Mouse (Mus musculus): ENCODE results near the gene Cers1.

DNA sequence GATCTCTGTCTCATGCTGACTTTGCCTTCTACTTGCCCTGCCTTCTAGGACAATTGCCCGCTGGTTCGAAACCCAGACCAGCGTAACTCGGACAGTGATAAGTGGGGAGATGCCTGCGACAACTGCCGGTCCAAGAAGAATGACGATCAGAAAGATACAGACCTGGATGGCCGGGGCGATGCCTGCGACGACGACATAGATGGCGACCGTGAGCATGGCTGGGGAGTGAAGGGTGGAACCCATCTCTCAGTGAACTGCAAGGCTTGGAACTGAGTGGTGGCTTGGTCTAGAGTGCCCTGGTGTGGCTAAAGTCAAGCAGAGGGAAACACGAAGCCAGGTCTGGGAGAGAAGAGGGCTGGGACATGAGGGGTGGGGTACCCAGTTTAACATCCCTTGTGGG lies 61.5 kb downstream of the Cers1 start:
- TF ChIP-seq GATA1 (IDR thresholded peaks at IDR 0.05; ENCODE audit: low read length), result no peak
- TF ChIP-seq TAL1 (IDR thresholded peaks at IDR 0.05; ENCODE audit: low read length), result no peak
